Mouse (Mus musculus): ENCODE measurements around the gene Brdt. TPM values are rescaled to one million over a fixed set of nuclear protein-coding genes. Genes with fewer than 3 reads are reported as not detected.

The Brdt gene
- total RNA-seq (2021) (under 1 TPM; 0.30 to 0.47 TPM), polyA plus RNA-seq (2012; rRNA removed) (0.18 and 0.38 TPM in 2 replicates)
- long read RNA-seq, partial matches to known transcripts: 1 of 1 reads
- long read RNA-seq, other reads (novel, unspliced or antisense): 0 of 1 reads

DNA sequence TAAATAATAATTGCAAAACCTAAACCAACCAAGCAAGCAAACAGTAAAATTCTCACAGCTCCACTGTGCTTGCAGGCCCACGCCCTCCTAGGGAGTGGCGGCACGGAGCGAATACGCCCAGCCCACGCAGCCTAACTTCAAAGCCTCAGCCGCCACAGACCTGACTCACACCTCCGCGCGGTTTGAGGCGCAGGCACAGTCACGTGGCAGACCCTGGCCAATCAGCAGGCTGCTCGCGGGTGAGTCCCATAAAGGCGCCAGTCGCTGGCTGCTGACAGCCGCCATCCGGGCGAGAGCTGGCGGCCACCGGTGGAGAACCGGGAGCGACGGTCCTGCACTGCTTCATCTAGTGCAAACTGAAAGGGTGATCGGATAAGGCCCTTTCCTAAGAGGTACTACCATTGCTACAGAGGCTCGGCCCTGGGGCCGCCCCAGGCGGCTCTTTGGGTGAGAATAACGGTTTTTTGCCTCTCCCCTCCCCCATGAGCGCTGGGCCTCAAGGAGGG lies at the start of gene Brdt:
Gene Brdt, plus strand, starts transcription at position 244 of the 506 bp plus-strand sequence.
- no peak for DNase-seq
- intact Hi-C loops (cut with DNase I): no loop called here
- H3K79me2 ChIP-seq (replicated peaks; ENCODE audit: control insufficient read depth, insufficient read depth, low read length): no peaks in the 10 kb centered on the region
- no peaks in the 10 kb centered on the region; the same call in 1 of the 2 replicates for H3K4me1 ChIP-seq (ENCODE audit: control insufficient read depth, insufficient read depth, low read length)
- H3K36me3 ChIP-seq (ENCODE audit: control insufficient read depth, insufficient read depth, low read length): no peaks in the 10 kb centered on the region
- no peak within 1 kb of the TSS for H3K4me3 ChIP-seq
- 89% methylated on average over 30 of the region's 30 CpGs for WGBS
- no peak within 1 kb of the TSS for H3K9ac ChIP-seq (ENCODE audit: low read depth, low read length)
- H3K27me3 ChIP-seq (ENCODE audit: control insufficient read depth, insufficient read depth, low read length): no peaks in the 10 kb centered on the region
- TF ChIP-seq EP300 (IDR thresholded peaks at IDR 0.05; ENCODE audit: insufficient read depth, low read depth, low read length): no peak
- TF ChIP-seq CTCF (IDR thresholded peaks at IDR 0.05): no peak
- no peak for TF ChIP-seq POLR2A (IDR thresholded peaks at IDR 0.05; ENCODE audit: insufficient read depth, low read depth, low read length)
- no peak within 1 kb of the TSS for H3K27ac ChIP-seq

DNA sequence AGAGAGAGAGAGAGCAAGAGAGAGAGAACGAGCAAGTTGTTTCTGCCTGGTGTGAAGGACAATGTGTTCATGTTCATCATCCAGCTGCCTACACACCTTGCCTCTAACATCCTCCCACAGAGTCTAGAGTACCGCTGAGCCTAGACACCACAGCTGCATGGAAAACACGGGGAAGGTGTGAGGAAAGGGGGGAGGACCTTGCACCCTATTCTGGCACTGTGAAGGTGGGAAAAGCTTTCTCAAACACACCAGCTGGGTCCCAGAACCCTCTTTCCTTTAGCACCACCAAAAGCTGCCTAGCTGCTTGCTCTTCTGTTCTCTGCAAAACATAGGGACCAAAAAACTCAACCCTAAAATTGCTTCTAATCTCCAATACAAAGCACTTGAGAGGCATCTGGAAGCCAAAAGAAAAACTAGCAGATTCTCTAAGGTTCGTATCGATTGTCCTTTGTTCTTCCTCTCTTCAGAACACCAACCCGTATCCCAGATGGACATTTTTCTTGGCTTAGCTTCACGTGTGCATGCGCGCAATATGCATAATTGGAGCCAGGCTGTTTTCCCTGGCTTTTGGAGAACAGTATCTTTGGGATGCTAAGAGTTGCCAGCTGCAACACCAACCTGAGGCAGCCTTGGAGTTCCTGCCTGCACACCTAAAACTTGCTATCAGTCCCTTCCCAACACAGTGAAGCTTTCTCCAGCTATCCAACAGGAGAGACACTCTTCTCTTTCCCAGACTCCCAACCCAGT lies 48.2 kb upstream of the Brdt start:
- Histone ChIP-seq H3K27ac (no peak overlapping the region), H3K36me3 (ENCODE audit: control insufficient read depth, insufficient read depth, low read length) (peaks cover 12% of the 10 kb centered on the region), H3K9ac (ENCODE audit: low read depth, low read length) (no peak overlapping the region), H3K79me2 (replicated peaks; ENCODE audit: control insufficient read depth, insufficient read depth, low read length) (peaks cover 8% of the 10 kb centered on the region), H3K4me3 (no peak overlapping the region), H3K27me3 (ENCODE audit: control insufficient read depth, insufficient read depth, low read length) (no peaks in the 10 kb centered on the region), H3K4me1 (ENCODE audit: control insufficient read depth, insufficient read depth, low read length) (peaks cover 25% of the 10 kb centered on the region)
- DNase-seq: no peak
- intact Hi-C loops (cut with DNase I): no loop called here
- 51% methylated on average over 9 of the region's 9 CpGs for WGBS
- TF ChIP-seq POLR2A (IDR thresholded peaks at IDR 0.05; ENCODE audit: insufficient read depth, low read depth, low read length) (no peak), EP300 (IDR thresholded peaks at IDR 0.05; ENCODE audit: insufficient read depth, low read depth, low read length) (no peak), CTCF (IDR thresholded peaks at IDR 0.05) (no peak)

DNA sequence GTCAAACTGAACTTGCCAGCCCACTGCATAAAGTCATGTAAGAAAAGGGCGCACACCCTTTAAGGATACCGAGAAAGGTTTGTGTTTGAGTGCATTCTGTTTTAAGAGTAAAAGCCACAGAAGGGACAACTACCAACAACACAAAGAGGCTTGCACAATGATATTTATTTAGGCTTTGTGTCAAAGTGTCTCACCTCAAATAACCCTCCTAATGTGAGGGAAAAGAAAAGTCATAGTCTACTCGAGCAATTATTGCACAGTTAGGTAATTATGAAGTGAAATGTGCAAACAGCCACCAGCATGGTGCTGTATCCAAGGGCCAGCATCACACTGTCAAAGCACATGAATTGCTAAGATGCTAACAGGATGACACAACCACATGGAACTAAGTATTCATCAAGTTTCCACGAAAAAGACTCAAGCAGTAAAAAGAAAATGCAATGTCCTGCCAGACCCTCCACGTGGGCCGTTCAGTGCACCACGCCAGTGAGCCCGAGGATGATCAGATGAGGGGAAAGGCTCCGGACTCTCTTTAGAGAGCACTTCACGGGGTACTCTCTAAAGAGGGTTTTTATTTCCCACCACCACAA lies 46.9 kb upstream of the Brdt start:
- WGBS: 49% methylated on average over 10 of the region's 10 CpGs
- peaks cover 26% of the 10 kb centered on the region for H3K4me1 ChIP-seq (ENCODE audit: control insufficient read depth, insufficient read depth, low read length)
- H3K36me3 ChIP-seq (ENCODE audit: control insufficient read depth, insufficient read depth, low read length): peaks cover 13% of the 10 kb centered on the region
- H3K27me3 ChIP-seq (ENCODE audit: control insufficient read depth, insufficient read depth, low read length): no peaks in the 10 kb centered on the region
- intact Hi-C loops (cut with DNase I): no loop called here
- TF ChIP-seq CTCF (IDR thresholded peaks at IDR 0.05) (no peak), EP300 (IDR thresholded peaks at IDR 0.05; ENCODE audit: insufficient read depth, low read depth, low read length) (0 out of 2 replicates have a peak, but pooled peaks have one; percentile 10), POLR2A (IDR thresholded peaks at IDR 0.05; ENCODE audit: insufficient read depth, low read depth, low read length) (no peak)
- no peak overlapping the region for H3K4me3 ChIP-seq
- no peak for DNase-seq
- peak overlapping the region; percentile 4; the same call in 1 of the 2 replicates for H3K27ac ChIP-seq
- peaks cover 11% of the 10 kb centered on the region for H3K79me2 ChIP-seq (replicated peaks; ENCODE audit: control insufficient read depth, insufficient read depth, low read length)
- H3K9ac ChIP-seq (ENCODE audit: low read depth, low read length): no peak overlapping the region

DNA sequence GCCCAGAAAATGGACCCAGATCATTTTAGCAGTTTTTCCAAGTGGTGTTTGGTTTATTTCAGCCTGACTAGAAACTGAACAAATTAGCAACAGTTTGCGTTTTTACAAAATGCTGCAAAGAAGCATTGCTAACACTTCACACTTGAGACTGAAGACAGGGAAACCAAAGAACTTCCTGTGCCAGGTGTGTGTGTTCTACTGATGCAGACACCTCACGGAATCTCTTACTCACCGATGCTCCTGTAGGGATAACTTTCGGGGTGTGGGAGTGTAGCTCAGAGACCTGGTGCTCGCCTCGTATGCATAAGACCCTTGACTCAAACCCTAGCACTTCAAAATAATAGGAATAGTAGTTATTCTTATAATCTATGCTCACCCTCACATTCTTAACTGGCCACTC lies 45.4 kb upstream of the Brdt start:
- Histone ChIP-seq H3K27me3 (ENCODE audit: control insufficient read depth, insufficient read depth, low read length) (no peaks in the 10 kb centered on the region), H3K36me3 (ENCODE audit: control insufficient read depth, insufficient read depth, low read length) (peaks cover 13% of the 10 kb centered on the region), H3K4me1 (ENCODE audit: control insufficient read depth, insufficient read depth, low read length) (peaks cover 23% of the 10 kb centered on the region), H3K27ac (no peak overlapping the region), H3K79me2 (replicated peaks; ENCODE audit: control insufficient read depth, insufficient read depth, low read length) (peaks cover 9% of the 10 kb centered on the region), H3K4me3 (no peak overlapping the region), H3K9ac (ENCODE audit: low read depth, low read length) (no peak overlapping the region)
- intact Hi-C loops (cut with DNase I): loop anchor here (5.0 kb wide), 3 partner anchors 53 to 163 kb away; no protein-coding TSS in a partner anchor
- 80% methylated on average over 6 of the region's 6 CpGs for WGBS
- TF ChIP-seq EP300 (IDR thresholded peaks at IDR 0.05; ENCODE audit: insufficient read depth, low read depth, low read length): no peak
- no peak for TF ChIP-seq CTCF (IDR thresholded peaks at IDR 0.05)
- TF ChIP-seq POLR2A (IDR thresholded peaks at IDR 0.05; ENCODE audit: insufficient read depth, low read depth, low read length): no peak
- no peak for DNase-seq

DNA sequence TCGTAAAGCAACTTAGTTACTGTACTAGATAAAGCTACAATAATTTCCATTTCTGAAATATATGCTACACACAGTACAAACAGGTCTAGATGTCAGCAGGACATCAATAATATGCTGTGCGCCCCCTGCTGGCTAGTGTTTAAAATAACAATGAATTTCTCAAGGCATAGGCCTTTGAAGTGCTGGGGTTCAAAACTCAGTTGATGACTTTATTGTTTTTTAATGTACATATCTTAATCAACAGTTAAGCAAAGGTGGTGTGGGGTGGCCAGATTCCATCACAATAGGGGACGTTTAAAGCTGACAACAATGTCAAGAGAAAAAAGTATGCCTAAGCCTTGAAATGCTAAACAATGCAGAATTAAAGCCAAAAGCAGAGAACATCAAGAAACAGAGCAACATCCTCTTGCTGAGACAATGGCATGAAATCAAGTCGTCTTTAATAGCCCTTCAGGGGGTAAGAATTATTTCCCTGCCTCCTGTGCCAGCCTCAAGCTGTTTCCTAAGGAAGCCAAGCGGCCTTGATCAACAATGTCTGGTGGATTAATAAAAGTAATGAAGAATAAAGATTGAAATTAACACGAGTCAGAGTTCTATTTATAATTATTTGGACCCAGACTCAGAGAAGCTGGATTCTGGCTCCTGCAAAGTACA lies 43.6 kb upstream of the Brdt start:
- Histone ChIP-seq H3K79me2 (replicated peaks; ENCODE audit: control insufficient read depth, insufficient read depth, low read length) (peaks cover 7% of the 10 kb centered on the region), H3K36me3 (ENCODE audit: control insufficient read depth, insufficient read depth, low read length) (peaks cover 13% of the 10 kb centered on the region), H3K4me1 (ENCODE audit: control insufficient read depth, insufficient read depth, low read length) (peaks cover 21% of the 10 kb centered on the region), H3K4me3 (peak overlapping the region; percentile 100; the same call in 1 of the 2 replicates), H3K27me3 (ENCODE audit: control insufficient read depth, insufficient read depth, low read length) (no peaks in the 10 kb centered on the region), H3K27ac (peak overlapping the region; percentile 92), H3K9ac (ENCODE audit: low read depth, low read length) (peak overlapping the region; percentile 46; the same call in 1 of the 2 replicates)
- TF ChIP-seq POLR2A (IDR thresholded peaks at IDR 0.05; ENCODE audit: insufficient read depth, low read depth, low read length): no peak
- TF ChIP-seq EP300 (IDR thresholded peaks at IDR 0.05; ENCODE audit: insufficient read depth, low read depth, low read length): 0 out of 2 replicates have a peak, but pooled peaks have one; percentile 14
- peak; percentile 88 for TF ChIP-seq CTCF (IDR thresholded peaks at IDR 0.05)
- intact Hi-C loops (cut with DNase I): loop anchor here (5.0 kb wide), 3 partner anchors 55 to 165 kb away; no protein-coding TSS in a partner anchor
- DNase-seq: peak; percentile 71 to 79
- 15% methylated on average over 6 of the region's 6 CpGs for WGBS

Measured in heart, adult 2 months (tissue).